In the genomic region with DNA sequence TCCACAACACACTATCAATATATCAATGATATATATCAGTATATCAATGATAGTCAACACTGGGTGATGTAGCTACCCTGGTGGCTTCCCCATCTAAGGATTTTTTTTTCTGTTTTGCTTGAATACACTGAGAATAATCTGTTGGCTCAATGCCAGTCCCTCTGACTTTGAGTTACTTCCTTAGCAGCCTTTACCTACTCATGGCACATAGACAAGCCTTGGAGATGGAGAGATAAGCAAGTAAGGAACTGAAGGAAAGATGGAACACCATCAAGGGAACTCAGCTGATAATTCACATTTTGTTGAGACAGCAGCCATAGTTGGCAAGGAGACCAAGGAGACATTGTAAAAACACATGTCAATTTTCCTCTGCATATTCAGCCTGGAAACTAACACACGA, we compare ENCODE assay signal across 22 mouse cellular contexts.
DNase-seq lines count a peak whose midpoint lies in the region; ATAC-seq and TF ChIP-seq lines count a peak whose summit lies in the region.
"Had no signal": no experiment of that assay in that cellular context is flagged by ENCODE, and none has a peak within 500 bp of the region (broad histone marks: within the 10 kb centered on the region; RNA-seq: fewer than 3 reads in every experiment).

No protein-coding gene starts in this region.

- H3K36me3 ChIP-seq in lung, embryonic 14.5 days (ENCODE audit: insufficient read depth): no peaks in the 10 kb centered on the region
- H3K36me3 ChIP-seq in MEL (ENCODE audit: control insufficient read depth in 1 of 2, insufficient read depth in 2 of 2, low read length in 2 of 2): peaks cover 0 to 3% of the 10 kb centered on the region in 2 experiments; a peak in 1 of 4 replicates
- no peaks in the 10 kb centered on the region for H3K36me3 ChIP-seq in heart, embryonic 10.5 days
- no peaks in the 10 kb centered on the region for H3K36me3 ChIP-seq in intestine, embryonic 15.5 days
- H3K36me3 ChIP-seq: embryonic facial prominence, embryonic 10.5 days; embryonic facial prominence, embryonic 12.5 days; G1E had no signal

- no peaks in the 10 kb centered on the region for H3K9me3 ChIP-seq in lung, embryonic 14.5 days (ENCODE audit: low read depth, low read length)
- H3K9me3 ChIP-seq in MEL (replicated peaks; ENCODE audit: insufficient read depth, low read length): no peaks in the 10 kb centered on the region
- no peaks in the 10 kb centered on the region for H3K9me3 ChIP-seq in heart, embryonic 10.5 days
- H3K9me3 ChIP-seq in intestine, embryonic 15.5 days: no peaks in the 10 kb centered on the region
- H3K9me3 ChIP-seq: embryonic facial prominence, embryonic 10.5 days; embryonic facial prominence, embryonic 12.5 days had no signal

- no peak for TF ChIP-seq CTCF in lung, embryonic 14.5 days (IDR thresholded peaks at IDR 0.05; ENCODE audit: low read depth)
- no peak for TF ChIP-seq CTCF in MEL (IDR thresholded peaks at IDR 0.05 in 2 of 3, conservative IDR thresholded peaks at IDR 0.05 in 1 of 3; ENCODE audit: control insufficient read depth in 1 of 3, insufficient read depth in 1 of 3, low read depth in 2 of 3, low read length in 3 of 3, poor library complexity in 1 of 3, severe bottlenecking in 1 of 3)

- H3K4me3 ChIP-seq in lung, embryonic 14.5 days (ENCODE audit: low read depth, low read length): no peak overlapping the region
- H3K4me3 ChIP-seq in MEL (ENCODE audit: control insufficient read depth in 1 of 2, insufficient read depth in 1 of 2, low read depth in 2 of 2, low read length in 2 of 2): no peak overlapping the region
- no peak overlapping the region for H3K4me3 ChIP-seq in heart, embryonic 10.5 days
- no peak overlapping the region for H3K4me3 ChIP-seq in intestine, embryonic 15.5 days (replicated peaks)
- H3K4me3 ChIP-seq: embryonic facial prominence, embryonic 10.5 days; embryonic facial prominence, embryonic 12.5 days had no signal

- TF ChIP-seq RAD21 in MEL (IDR thresholded peaks at IDR 0.05; ENCODE audit: low read depth, low read length): no peak

- DNase-seq in lung, embryonic 14.5 days: peak; percentile 8
- no peak for DNase-seq in lung, postnatal 10 days
- peak; percentile 74 for DNase-seq in MEL (ENCODE audit: low read depth, low spot score)
- DNase-seq in heart, embryonic 10.5 days (ENCODE audit: low spot score): no peak
- DNase-seq: adrenal gland, adult 8-10 months; adrenal gland, postnatal 14 days; adrenal gland, postnatal 36 days; B cell, adult 2 months; cerebellum, adult 11-12 months; cerebellum, adult 2 months; cerebellum, adult 9-10 months; cerebellum, postnatal 25 days had no signal

- no peak overlapping the region for H3K27ac ChIP-seq in lung, embryonic 14.5 days (ENCODE audit: low read depth)
- no peak overlapping the region for H3K27ac ChIP-seq in MEL (ENCODE audit: control insufficient read depth, low read depth, low read length)
- no peak overlapping the region for H3K27ac ChIP-seq in heart, embryonic 10.5 days
- no peak overlapping the region for H3K27ac ChIP-seq in intestine, embryonic 15.5 days
- H3K27ac ChIP-seq: embryonic facial prominence, embryonic 10.5 days; embryonic facial prominence, embryonic 12.5 days had no signal

- no peak overlapping the region for H3K4me2 ChIP-seq in lung, embryonic 14.5 days
- H3K4me2 ChIP-seq in intestine, embryonic 15.5 days (replicated peaks): no peak overlapping the region
- H3K4me2 ChIP-seq: embryonic facial prominence, embryonic 12.5 days had no signal

- H3K79me2 ChIP-seq in MEL (ENCODE audit: control insufficient read depth, insufficient read depth, low read length, poor library complexity): no peaks in the 10 kb centered on the region

- TF ChIP-seq EP300 in MEL (IDR thresholded peaks at IDR 0.05; ENCODE audit: low read depth in 1 of 2, low read length in 2 of 2): peak in 1 of 2 experiments; percentile 41; a peak in 1 of 4 replicates

- H3K9ac ChIP-seq in lung, embryonic 14.5 days: no peak overlapping the region
- H3K9ac ChIP-seq in MEL (ENCODE audit: control insufficient read depth, low read depth, low read length, poor library complexity, severe bottlenecking): no peak overlapping the region
- no peak overlapping the region for H3K9ac ChIP-seq in intestine, embryonic 15.5 days
- H3K9ac ChIP-seq: embryonic facial prominence, embryonic 12.5 days had no signal

- TF ChIP-seq POLR2A in MEL (IDR thresholded peaks at IDR 0.05; ENCODE audit: control insufficient read depth in 1 of 2, insufficient read depth in 1 of 2, low read depth in 1 of 2, low read length in 2 of 2, poor library complexity in 1 of 2): no peak

- WGBS in lung, embryonic 14.5 days: 71% methylated on average over 1 of the region's 1 CpGs
- WGBS in heart, embryonic 10.5 days: 83% methylated on average over 1 of the region's 1 CpGs
- WGBS in intestine, embryonic 15.5 days: 85% methylated on average over 1 of the region's 1 CpGs

- H3K4me1 ChIP-seq in lung, embryonic 14.5 days (ENCODE audit: insufficient read depth): no peaks in the 10 kb centered on the region
- no peaks in the 10 kb centered on the region for H3K4me1 ChIP-seq in MEL (ENCODE audit: control insufficient read depth in 1 of 2, insufficient read depth in 2 of 2, low read length in 2 of 2)
- H3K4me1 ChIP-seq in heart, embryonic 10.5 days: no peaks in the 10 kb centered on the region
- no peaks in the 10 kb centered on the region for H3K4me1 ChIP-seq in intestine, embryonic 15.5 days (replicated peaks)
- H3K4me1 ChIP-seq: embryonic facial prominence, embryonic 10.5 days; embryonic facial prominence, embryonic 12.5 days had no signal

- ATAC-seq in lung, embryonic 14.5 days (ENCODE audit: insufficient read depth): no peak
- ATAC-seq in intestine, embryonic 15.5 days: no peak
- ATAC-seq: activated CD4-positive, CD25-positive, alpha-beta regulatory T cell, adult 4 months; CD4-positive, CD25-positive, alpha-beta regulatory T cell, adult 4 months; forebrain, embryonic 14.5 days; forebrain, embryonic 16.5 days; Patski had no signal

- no peaks in the 10 kb centered on the region for H3K27me3 ChIP-seq in lung, embryonic 14.5 days (ENCODE audit: insufficient read depth, low read length)
- H3K27me3 ChIP-seq in MEL (ENCODE audit: control insufficient read depth in 1 of 2, insufficient read depth in 2 of 2, low read length in 2 of 2): no peaks in the 10 kb centered on the region
- no peaks in the 10 kb centered on the region for H3K27me3 ChIP-seq in heart, embryonic 10.5 days (ENCODE audit: insufficient read depth, poor library complexity, severe bottlenecking)
- H3K27me3 ChIP-seq in intestine, embryonic 15.5 days (replicated peaks): no peaks in the 10 kb centered on the region
- H3K27me3 ChIP-seq: CH12.LX; embryonic facial prominence, embryonic 12.5 days; Patski had no signal

TF ChIP-seq in MEL, 35 proteins besides CTCF, POLR2A, EP300 and RAD21:
- TF ChIP-seq HCFC1 (IDR thresholded peaks at IDR 0.05; ENCODE audit: low read depth, low read length): no peak
- peak; percentile 72 for TF ChIP-seq ZNF384 (IDR thresholded peaks at IDR 0.05; ENCODE audit: low read depth, low read length)
- TF ChIP-seq GATA1 (IDR thresholded peaks at IDR 0.05; ENCODE audit: low read depth, low read length): peak; percentile 65

Comparison
In these comparisons a context has a peak if more than half of its experiments do, and no peak if none do; other contexts are left out.
1. DNase-seq: peak in lung, embryonic 14.5 days (single experiment) and MEL (single experiment); none in lung, postnatal 10 days (single experiment) and heart, embryonic 10.5 days (single experiment).